Mouse (Mus musculus): ENCODE measurements around the gene Plpp3.
"Not testable (repeated sequence)": the region's sequence is repeated elsewhere in the genome, so short reads cannot be mapped to it uniquely, and the experiment has no call there.

The Plpp3 gene

DNA sequence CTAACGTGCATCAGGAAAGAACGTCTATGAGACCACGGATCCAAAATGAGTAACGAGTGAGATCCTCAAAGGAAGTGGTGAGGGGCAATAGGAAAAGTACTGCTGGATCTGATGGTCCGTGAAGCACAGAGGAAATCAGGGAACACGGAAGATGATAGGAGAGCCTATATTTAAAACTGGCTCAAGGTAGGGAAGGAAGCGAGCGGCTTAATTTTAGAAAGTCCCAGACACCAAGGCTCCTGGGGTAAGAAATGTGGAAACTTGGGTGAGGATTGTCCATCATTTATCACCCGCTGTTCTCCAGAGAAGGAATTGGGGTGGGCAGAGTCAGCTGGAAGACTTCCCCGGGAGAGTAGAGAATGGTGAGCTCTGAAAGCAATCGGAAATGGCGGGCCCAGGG is 105.2 kb downstream of the Plpp3 start:
- no peak for DNase-seq

DNA sequence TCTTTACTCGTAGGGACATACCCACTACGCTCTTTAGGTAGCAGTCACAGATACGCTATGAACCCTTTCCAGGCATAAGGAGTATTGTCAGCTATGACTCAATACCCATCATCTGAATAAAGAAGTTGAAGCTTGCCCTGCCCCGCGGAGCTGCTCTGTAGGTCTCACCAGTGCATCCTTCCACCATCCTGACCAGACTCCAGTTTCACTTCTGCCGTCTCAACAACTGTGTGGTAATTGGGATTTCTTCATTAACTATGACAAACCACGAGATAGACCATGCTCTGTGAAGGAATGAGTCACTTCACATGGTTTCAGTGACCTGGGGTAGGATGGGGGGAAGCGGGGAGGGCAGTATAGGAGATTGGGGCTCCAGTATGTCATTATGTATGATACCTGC is 106.5 kb downstream of the Plpp3 start:
- no peak for DNase-seq

DNA sequence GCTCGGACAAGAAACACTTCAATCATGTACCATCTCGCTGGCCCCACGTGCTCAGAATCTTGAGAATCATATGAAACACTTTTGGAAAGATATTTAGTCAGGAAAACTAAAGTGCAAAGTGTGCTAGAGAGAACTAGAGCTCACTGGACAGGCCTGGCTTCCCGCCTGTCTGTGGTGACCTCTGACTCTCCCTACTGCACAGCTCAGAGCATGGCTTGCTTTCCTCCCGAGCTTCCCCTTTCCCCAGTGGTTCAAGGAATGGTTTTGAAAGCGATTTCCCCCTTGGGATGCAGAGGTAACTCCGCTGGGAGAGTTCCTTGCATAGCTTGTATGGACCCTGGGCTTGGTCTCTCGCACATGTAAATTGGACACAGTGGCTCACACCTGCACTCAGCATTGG is 107.9 kb downstream of the Plpp3 start:
- DNase-seq, result no peak

DNA sequence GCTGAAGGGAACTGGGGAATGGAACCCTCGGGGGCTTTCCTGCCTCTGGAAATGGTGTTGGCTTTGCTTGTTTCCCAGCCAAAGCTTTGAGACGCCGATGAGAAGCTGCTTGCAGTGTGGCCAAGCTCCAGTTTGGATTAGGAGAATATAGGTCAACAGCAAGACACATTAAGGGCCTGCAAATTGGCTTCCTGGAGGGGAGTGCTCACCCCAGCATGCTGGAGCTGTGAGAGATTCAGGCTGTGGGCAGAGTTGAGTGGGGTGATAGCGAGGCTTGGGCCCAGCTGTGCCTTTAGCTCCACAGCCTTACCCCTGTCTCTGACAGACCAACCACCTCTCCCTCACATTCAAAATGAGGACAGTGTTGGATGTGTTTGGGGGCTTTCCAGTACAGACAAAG is 108.5 kb downstream of the Plpp3 start:
- DNase-seq, result no peak

DNA sequence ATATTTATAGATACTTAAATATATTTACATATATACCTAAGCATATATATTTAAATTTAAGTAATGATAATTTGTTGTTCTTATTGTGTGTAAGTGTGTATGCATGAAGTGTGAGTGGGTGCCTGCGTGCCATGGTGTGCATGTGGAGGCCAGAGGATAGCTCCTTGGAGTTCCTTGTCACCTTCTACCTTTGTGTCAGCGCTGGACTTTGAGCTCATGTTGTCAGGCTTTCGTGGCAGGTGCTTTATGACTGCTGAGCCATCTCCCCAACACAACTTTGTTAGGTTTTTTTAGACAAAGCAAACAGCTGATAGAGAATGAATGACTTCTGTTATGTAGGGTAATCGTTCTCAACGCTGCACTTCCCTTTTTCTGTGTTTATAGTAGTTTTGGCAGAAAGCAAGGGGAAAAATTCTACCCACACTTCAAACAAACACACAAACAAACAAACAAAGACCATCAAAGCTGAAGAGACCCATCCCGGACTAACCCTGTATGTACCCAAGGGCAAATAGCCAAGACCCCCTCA is 111.1 kb downstream of the Plpp3 start:
- DNase-seq, result no peak

DNA sequence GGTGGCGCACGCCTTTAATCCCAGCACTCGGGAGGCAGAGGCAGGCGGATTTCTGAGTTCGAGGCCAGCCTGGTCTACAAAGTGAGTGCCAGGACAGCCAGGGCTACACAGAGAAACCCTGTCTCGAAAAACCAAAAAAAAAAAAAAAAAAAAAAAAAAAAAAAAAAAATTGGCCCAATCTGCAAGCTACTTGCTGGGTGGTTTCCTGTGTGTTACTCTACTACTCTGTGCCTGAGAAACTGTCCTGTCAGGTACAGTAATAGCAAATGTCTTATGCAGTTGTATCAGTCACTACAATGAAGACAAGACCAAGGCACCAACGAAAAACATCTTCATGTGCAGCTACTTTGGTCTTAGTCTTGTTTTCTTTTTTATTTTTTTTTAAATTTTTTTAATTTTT is 112.3 kb downstream of the Plpp3 start:
- DNase-seq, result not testable (repeated sequence)

DNA sequence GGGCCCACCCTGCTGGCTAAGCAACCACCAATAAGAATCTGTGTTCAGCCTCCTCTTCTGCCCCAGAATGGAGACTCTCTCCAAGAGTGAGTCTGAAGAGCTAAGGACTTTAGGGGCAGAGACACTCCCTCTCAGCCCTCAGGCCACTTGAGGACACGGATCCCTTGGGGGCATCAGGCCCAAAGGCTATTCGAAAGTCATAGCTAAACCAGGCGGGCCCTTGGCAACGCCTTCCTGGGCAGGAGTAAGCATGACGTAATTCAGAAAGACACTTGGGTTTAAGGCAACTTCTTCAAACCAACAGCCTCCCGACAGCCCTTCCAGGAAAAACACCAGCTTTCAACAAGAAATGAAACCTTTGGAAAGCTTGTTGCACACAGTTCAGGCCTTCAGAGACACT is 114.0 kb downstream of the Plpp3 start:
- no peak for DNase-seq

DNA sequence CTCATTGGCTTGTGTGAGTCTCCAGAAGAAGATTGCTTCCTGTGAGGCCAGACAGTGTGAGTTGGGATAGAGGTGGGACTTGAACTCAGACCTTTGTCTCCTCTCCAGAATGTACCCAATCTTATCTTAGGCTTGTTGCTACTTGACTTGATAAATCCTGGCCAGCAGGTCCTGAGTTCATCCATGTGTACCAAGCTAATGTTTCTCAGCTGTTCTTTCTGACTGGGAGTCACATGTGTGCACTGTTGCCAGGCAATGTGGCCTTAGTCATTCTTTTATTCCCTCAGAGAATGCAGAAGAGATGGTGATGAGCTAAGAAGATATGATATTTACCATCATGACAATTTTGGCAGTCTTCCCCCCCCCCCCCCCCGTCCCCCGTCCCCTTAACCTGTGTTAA is 115.9 kb downstream of the Plpp3 start:
- DNase-seq, result no peak

DNA sequence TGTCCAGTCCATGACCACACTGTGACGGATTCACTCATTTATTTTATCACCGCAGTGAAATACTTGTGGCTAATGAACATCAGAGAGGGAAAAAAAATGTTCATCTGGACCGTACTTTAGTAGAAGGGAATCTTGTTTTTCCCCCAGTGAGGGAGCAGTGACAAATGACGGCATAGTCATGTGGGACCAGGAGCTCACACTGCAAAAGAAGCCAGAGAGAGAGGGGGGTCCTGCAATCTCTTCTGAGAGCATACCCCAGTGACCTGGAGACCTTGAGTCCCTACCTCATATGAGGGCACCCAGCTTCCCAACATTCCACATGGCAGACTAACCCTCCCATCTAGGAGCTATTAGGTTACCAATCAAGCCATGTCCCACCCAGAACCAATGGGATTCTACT is 116.3 kb downstream of the Plpp3 start:
- DNase-seq, result no peak

DNA sequence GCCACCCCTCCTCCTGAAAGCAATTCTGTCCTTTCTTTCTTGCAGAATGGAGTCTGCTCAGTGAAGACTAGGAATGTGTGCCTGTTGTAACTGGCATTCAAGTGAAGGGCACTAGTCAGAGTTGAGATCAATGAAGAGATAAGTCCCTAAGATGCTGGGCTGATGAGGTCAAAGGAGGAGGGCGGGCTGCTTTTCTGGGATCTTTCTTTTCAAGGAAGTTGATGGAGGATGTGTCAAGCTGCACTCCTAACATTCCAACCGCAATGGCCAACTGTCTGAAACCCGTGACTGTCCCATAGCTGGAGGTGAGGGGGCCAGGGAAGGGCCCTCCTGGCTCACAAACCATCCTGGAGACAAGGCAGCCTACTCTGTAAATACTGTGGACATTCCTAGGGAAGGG is 118.5 kb downstream of the Plpp3 start:
- no peak for DNase-seq

DNA sequence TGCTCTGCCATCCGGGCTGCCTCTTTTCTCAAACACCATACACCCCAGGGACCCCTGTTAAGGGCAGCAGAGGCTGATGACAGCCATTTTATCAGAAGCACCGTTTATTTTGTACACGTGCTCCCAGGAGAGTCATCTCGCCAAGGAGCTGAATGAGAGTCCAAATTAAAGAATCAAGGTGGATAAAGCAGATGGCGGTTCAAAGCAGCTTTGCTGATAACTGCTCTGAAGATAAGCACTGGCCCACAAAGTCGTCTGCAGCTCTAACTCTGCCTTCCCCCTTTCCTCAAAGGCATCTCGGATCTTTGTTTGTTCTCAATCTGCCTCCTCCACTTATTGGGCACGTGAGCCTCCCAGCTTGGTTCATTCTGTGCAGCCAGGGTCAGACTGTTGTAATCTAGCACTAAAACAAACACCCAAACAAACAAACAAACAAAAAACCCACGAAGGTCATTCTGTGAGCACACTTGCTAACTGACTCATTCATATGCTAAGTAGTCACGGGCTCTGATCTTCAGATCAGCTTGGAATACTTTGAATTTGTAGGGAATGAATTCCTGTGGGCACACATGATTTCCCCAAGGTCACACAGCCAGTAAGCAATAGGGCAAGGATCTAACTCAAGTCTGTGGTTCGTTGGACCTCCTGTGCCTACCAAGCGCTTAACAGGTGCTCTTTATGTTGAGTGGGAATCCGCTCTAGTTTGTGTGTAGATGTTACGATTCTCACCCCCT is 119.1 kb downstream of the Plpp3 start:
- DNase-seq, result no peak

DNA sequence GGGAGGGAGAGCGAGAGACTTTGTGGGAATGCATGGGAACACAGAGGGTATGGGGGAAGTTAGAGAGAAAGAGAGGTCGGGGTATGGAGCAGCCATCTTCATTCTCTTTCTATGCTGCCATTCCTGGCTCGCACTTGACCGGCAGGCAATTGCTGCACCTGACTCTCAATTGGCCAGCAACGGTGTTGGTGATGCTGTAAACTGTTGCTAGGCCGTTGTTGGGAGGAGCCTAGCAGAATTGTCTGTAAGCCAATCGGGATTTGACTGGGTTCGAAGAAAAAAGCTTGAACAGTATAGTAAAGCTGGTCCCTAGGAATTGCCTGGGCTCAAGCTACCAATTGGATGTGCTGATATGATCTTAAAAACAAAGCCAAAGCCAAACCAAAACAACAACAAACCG is 121.0 kb downstream of the Plpp3 start:
- DNase-seq, result no peak

DNA sequence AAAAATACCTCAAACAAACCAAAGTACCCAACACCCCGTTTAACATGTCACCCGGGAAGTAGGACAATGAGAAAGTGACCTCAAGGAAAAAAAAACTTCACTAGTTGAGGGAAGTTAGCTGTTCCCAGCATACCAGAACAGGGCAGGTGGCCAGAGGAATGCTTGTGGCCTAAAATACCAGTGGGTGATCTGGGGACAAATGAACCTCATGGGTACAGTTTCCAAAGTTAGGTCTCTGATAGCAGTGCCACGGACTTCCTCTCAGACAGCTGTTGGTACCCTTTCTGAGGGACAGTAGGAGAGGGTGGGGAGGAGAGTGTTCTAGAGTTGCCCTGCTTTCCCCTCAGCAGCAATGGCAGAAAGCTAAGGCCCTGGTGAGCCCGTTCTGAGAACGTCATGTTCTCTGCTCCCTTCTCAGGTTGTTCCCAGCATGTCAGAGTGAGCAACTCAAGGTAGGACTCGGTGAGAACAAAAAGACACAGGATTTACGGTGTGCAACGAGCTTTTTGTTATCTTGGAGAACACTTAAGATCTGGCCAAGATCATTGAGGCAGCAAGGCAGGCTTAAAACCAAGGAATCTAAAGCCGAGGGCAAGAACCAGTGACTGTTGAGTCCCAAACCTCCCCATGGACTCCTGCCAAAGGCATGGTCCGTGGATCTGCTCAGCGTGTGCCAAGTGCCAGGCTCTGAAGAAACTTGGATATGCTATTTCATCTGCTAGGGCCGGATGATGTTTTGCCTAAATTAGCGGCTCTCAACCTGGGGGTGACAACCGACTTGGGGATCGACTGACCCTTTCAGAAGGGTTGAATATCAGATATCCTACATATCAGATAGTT is 121.6 kb downstream of the Plpp3 start:
- no peak for DNase-seq

DNA sequence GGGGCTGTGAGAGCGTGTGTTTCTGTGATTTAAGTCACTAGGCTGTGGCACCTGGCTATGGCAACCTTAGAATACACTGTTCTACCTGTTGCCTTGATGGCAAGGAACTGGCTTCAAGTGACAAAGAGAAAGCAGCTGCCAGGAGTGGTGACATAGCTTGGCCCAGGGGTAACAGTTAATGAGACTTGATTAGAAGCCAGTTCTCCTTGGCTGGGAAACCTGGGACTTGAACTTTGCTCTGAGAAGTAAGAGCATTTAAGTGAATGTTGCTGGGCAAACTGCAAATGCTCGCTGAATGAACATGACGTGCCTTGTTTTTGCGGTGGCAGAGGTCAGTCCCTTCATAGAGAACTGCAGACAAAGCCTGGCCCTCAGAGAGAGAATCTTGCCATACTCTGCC is 122.7 kb downstream of the Plpp3 start:
- DNase-seq, result no peak

DNA sequence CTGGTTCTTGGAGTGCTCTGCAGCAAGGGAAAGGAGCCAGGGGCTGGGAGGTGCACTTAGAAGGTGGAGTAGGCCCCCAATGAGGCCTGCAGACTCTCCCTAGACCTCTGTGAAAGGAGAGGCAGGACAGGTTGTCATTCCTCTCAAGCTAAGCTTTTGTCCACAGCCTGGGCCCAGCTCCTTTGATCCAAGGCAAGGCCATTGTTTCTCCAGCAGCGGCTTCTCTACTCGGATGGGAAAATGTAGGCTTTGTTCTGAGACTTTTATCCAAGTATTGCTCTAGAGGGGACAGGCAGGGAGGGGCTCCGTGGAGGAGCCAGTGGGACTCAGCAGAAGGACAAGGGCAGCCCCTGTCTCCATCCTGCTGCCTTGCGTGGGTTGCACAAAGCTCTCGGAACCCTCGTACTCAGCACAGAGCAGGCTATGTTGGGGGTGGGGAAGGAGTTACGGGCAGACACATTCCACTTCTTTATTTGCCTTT is 124.6 kb downstream of the Plpp3 start:
- no peak for DNase-seq
